Mouse (Mus musculus): Measurements from ENCODE around the gene Etfa.

Gene Etfa

DNA sequence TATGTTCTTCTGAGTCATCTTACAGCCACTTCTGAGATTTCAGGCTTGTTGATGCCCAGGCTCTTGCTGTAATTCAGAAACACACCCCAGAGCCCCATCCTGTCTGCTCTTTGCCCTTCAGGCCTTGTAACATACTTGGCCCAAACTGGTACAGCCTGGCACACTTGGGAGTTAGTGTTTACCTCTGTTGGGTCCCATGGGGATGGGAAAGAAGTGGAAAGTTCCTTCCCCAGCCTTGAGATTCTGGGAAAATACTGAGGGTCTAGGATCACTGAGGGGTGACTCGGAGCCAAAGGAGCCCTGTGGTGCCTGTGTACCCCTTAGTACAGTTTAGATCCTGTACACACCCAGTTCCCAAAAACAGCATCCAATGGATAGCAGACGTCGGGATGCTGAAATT lies 90.3 kb downstream of the Etfa start:
- no peak for DNase-seq

DNA sequence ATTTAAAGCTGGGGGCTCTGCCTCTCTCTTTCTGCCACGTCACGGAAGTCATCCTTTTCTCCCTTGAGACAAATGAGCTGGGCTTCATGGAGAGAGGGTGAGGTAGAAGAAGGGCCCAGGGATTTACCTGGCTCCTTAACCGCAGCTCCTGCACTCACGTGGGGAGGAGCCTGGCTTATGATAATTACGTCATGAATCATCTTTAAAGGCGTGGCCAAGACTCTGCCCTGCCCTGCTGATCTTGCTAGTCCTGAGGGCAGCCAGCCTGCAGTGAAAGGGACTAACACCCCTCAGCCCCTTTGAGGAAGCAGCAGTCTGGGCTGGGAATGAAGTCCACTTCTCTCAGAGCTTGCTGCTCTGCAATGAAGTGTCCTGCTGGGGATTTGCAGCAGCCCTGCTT lies 100.9 kb downstream of the Etfa start:
- DNase-seq, result no peak

DNA sequence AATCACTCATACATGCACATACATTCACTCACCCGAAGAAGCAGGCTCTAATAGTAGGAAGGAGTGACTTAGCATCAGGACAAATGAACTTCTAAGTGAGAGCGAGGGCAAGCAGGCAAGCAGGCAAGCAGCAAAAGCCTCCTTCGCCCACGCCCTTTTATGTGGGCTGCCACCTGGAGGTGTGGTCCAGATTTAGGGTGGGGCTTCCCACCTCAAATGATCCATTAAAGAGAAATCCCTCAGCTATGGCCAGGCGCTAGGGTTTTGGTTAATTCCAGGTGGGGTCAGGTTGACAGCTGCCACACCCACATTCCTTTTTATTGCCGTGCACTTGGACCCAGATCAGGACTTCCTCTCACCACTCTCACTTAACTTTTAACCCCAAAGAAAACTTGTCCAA lies 101.6 kb downstream of the Etfa start:
- no peak for DNase-seq

DNA sequence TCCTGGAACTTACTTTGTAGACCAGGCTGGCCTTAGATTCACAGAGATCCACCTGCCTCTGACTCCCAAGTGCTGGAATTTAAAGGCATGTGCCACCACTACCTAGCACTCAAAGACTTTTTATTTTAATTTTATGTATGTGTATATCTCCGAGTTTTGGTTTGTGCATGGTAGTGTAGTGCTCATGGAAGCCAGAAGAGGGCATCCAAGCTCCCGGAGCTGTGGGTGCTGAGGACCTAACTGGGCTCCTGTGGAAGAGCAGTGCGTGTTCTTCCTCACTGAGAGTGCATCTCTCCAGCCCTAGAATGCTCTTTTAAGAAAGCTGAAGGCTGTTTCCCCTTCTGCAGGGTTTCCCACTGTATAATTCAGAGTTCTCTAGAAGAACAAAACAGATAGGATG lies 102.2 kb downstream of the Etfa start:
- DNase-seq, result no peak

DNA sequence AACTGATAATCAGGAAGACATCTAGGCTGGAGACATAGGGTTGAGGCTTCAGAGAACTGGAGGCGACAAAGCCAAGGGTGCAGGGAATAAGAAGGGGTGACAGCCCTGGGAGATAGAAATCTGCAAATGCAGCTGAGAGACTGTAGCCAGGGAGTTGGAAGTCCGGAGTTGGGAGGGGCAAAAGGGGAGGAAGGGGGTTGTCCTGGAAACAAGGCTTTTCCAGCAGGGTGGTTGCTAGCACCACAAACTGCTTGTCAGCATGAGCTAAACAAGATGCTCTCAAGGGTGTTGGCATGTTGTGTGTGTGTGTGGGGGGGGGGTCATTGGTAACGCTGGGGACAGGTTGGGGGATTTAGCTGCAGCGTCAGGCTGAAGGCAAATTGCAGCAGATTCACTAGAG lies 103.2 kb downstream of the Etfa start:
- no peak for DNase-seq

DNA sequence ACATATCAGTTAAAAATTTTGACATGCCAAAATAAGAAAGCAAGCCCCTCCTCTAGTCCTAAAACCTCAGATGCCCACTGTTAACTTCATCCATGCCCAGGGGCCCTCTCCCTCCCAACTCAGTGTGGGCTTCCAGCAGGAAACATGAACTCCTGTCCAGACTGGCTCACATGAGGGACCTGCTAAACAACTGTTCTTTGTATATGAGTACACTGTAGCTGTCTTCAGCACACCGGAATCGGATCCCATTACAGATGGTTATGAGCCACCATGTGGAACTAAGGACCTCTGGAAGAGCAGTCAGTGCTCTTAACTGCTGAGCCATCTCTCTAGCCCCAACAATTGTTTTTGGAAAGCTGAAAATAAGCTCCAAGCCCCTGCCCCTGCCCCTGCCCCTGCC lies 105.3 kb downstream of the Etfa start:
- DNase-seq, result no peak

DNA sequence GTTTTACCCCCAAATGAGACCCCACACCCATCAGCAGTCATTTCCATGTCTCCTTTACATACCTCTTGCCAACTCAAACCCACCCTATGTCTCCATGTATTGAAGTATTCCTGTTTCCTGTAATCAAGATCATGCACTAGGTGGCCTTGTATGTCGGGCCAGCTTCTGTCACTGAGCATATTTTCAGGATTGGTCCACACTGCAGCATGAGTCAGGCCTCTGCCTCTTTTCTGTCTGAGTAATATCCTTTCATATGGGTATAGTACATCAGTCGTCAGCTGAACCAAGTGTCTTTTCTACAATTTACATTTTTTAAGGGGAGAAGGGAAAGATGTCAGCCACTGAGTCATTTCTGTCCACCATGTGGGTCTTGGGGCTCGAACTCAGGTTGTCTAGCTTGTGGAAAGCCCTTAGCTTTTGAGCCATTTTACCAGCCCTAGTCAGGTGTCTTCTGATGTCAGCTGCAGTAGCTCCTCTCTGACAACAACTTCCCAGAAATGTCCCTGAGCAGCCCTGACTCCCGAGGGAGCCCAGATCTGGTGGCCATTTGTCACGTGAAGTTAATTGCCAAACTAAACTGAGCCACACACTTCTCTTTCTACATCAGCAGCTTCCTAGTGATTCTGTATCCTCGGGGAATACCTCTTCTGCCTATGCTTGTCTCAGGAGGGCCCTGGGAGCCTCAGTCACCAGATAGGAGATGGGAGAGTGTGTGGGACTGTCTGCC lies 106.9 kb downstream of the Etfa start:
- no peak for DNase-seq
